Mouse (Mus musculus): ENCODE data around the gene Ptprk. TPM values are rescaled to one million over a fixed set of nuclear protein-coding genes. Genes with fewer than 3 reads are reported as not detected.
A peak's percentile ranks its signal among the peaks of the same experiment; 100 is the strongest.

Ptprk gene
- polyA plus RNA-seq (2014; fragmentation: Nextera tagmentation; extraction: Ambion mirVana): 26.2 and 27.2 TPM in 2 replicates

GRCm38 (mm10) chr10:28074653-28075451 is at the start of gene Ptprk:
Gene Ptprk, plus strand, starts transcription at chr10:28074820.
- Histone ChIP-seq H3K36me3 (ENCODE audit: control insufficient read depth, insufficient read depth, low read length) (no peaks in the 10 kb centered on the region), H3K9ac (ENCODE audit: low read length) (peak within 1 kb of the TSS; percentile 93), H3K4me1 (ENCODE audit: control insufficient read depth, insufficient read depth, low read length) (0 out of 2 replicates have a peak, but pooled peaks cover 4% of the 10 kb centered on the region), H3K27ac (ENCODE audit: low read depth, low read length) (peak within 1 kb of the TSS; percentile 87), H3K9me3 (ENCODE audit: control insufficient read depth, low read length) (no peaks in the 10 kb centered on the region), H3K4me3 (ENCODE audit: low read depth, low read length) (peak within 1 kb of the TSS; percentile 70), H3K27me3 (ENCODE audit: control insufficient read depth, insufficient read depth, low read length) (no peaks in the 10 kb centered on the region), H3K4me2 (ENCODE audit: low read depth) (peak within 1 kb of the TSS; percentile 72)
- WGBS: under 1% methylated on average over 65 of the region's 77 CpGs
- ATAC-seq (ENCODE audit: insufficient read depth, low FRiP score, low TSS enrichment) (peak; percentile 98), DNase-seq (ENCODE audit: low spot score) (peak; percentile 95)

GRCm38 (mm10) chr10:28027791-28028190 is 46.8 kb upstream of the Ptprk start:
- no peak for DNase-seq (ENCODE audit: low spot score)
- H3K4me3 ChIP-seq (ENCODE audit: low read depth, low read length): no peak overlapping the region
- H3K4me1 ChIP-seq (ENCODE audit: control insufficient read depth, insufficient read depth, low read length): no peaks in the 10 kb centered on the region
- no peaks in the 10 kb centered on the region for H3K36me3 ChIP-seq (ENCODE audit: control insufficient read depth, insufficient read depth, low read length)
- 67% methylated on average over 2 of the region's 2 CpGs for WGBS
- H3K9me3 ChIP-seq (ENCODE audit: control insufficient read depth, low read length): no peaks in the 10 kb centered on the region
- H3K27me3 ChIP-seq (ENCODE audit: control insufficient read depth, insufficient read depth, low read length): no peaks in the 10 kb centered on the region
- H3K9ac ChIP-seq (ENCODE audit: low read length): no peak overlapping the region
- ATAC-seq (ENCODE audit: insufficient read depth, low FRiP score, low TSS enrichment): no peak
- no peak overlapping the region for H3K4me2 ChIP-seq (ENCODE audit: low read depth)
- H3K27ac ChIP-seq (ENCODE audit: low read depth, low read length): no peak overlapping the region

GRCm38 (mm10) chr10:28036456-28036855 is 38.2 kb upstream of the Ptprk start:
- Histone ChIP-seq H3K4me3 (ENCODE audit: low read depth, low read length) (no peak overlapping the region), H3K4me2 (ENCODE audit: low read depth) (no peak overlapping the region), H3K27ac (ENCODE audit: low read depth, low read length) (no peak overlapping the region), H3K9ac (ENCODE audit: low read length) (no peak overlapping the region), H3K4me1 (ENCODE audit: control insufficient read depth, insufficient read depth, low read length) (no peaks in the 10 kb centered on the region), H3K36me3 (ENCODE audit: control insufficient read depth, insufficient read depth, low read length) (no peaks in the 10 kb centered on the region), H3K9me3 (ENCODE audit: control insufficient read depth, low read length) (no peaks in the 10 kb centered on the region), H3K27me3 (ENCODE audit: control insufficient read depth, insufficient read depth, low read length) (no peaks in the 10 kb centered on the region)
- WGBS: 92% methylated on average over 1 of the region's 1 CpGs
- no peak for ATAC-seq (ENCODE audit: insufficient read depth, low FRiP score, low TSS enrichment)
- DNase-seq (ENCODE audit: low spot score): no peak

GRCm38 (mm10) chr10:28054764-28055163 is 19.9 kb upstream of the Ptprk start:
- no peaks in the 10 kb centered on the region for H3K36me3 ChIP-seq (ENCODE audit: control insufficient read depth, insufficient read depth, low read length)
- no peaks in the 10 kb centered on the region for H3K4me1 ChIP-seq (ENCODE audit: control insufficient read depth, insufficient read depth, low read length)
- H3K4me2 ChIP-seq (ENCODE audit: low read depth): no peak overlapping the region
- no peak for DNase-seq (ENCODE audit: low spot score)
- no peaks in the 10 kb centered on the region for H3K9me3 ChIP-seq (ENCODE audit: control insufficient read depth, low read length)
- H3K4me3 ChIP-seq (ENCODE audit: low read depth, low read length): no peak overlapping the region
- no peak for ATAC-seq (ENCODE audit: insufficient read depth, low FRiP score, low TSS enrichment)
- H3K27me3 ChIP-seq (ENCODE audit: control insufficient read depth, insufficient read depth, low read length): no peaks in the 10 kb centered on the region
- 72% methylated on average over 4 of the region's 4 CpGs for WGBS
- H3K9ac ChIP-seq (ENCODE audit: low read length): no peak overlapping the region
- H3K27ac ChIP-seq (ENCODE audit: low read depth, low read length): no peak overlapping the region

GRCm38 (mm10) chr10:28059222-28059621 is 15.4 kb upstream of the Ptprk start:
- no peak overlapping the region for H3K4me2 ChIP-seq (ENCODE audit: low read depth)
- H3K36me3 ChIP-seq (ENCODE audit: control insufficient read depth, insufficient read depth, low read length): no peaks in the 10 kb centered on the region
- no peaks in the 10 kb centered on the region for H3K4me1 ChIP-seq (ENCODE audit: control insufficient read depth, insufficient read depth, low read length)
- H3K27me3 ChIP-seq (ENCODE audit: control insufficient read depth, insufficient read depth, low read length): no peaks in the 10 kb centered on the region
- no peak overlapping the region for H3K4me3 ChIP-seq (ENCODE audit: low read depth, low read length)
- no peak overlapping the region for H3K9ac ChIP-seq (ENCODE audit: low read length)
- H3K27ac ChIP-seq (ENCODE audit: low read depth, low read length): no peak overlapping the region
- ATAC-seq (ENCODE audit: insufficient read depth, low FRiP score, low TSS enrichment) (no peak), DNase-seq (ENCODE audit: low spot score) (no peak)
- WGBS: 91% methylated on average over 1 of the region's 1 CpGs
- no peaks in the 10 kb centered on the region for H3K9me3 ChIP-seq (ENCODE audit: control insufficient read depth, low read length)

GRCm38 (mm10) chr10:28067997-28068396 is 6.6 kb upstream of the Ptprk start:
- no peak overlapping the region for H3K4me3 ChIP-seq (ENCODE audit: low read depth, low read length)
- 92% methylated on average over 5 of the region's 5 CpGs for WGBS
- no peak overlapping the region for H3K4me2 ChIP-seq (ENCODE audit: low read depth)
- no peak overlapping the region for H3K27ac ChIP-seq (ENCODE audit: low read depth, low read length)
- no peaks in the 10 kb centered on the region for H3K27me3 ChIP-seq (ENCODE audit: control insufficient read depth, insufficient read depth, low read length)
- DNase-seq (ENCODE audit: low spot score) (no peak), ATAC-seq (ENCODE audit: insufficient read depth, low FRiP score, low TSS enrichment) (no peak)
- no peaks in the 10 kb centered on the region for H3K9me3 ChIP-seq (ENCODE audit: control insufficient read depth, low read length)
- no peaks in the 10 kb centered on the region for H3K36me3 ChIP-seq (ENCODE audit: control insufficient read depth, insufficient read depth, low read length)
- H3K4me1 ChIP-seq (ENCODE audit: control insufficient read depth, insufficient read depth, low read length): no peaks in the 10 kb centered on the region
- no peak overlapping the region for H3K9ac ChIP-seq (ENCODE audit: low read length)

- under 1% methylated on average over 26 of the region's 26 CpGs for WGBS
- no peaks in the 10 kb centered on the region for H3K9me3 ChIP-seq (ENCODE audit: control insufficient read depth, low read length)
- peak overlapping the region; percentile 87 for H3K27ac ChIP-seq (ENCODE audit: low read depth, low read length)
- 0 out of 2 replicates have a peak, but pooled peaks cover 4% of the 10 kb centered on the region for H3K4me1 ChIP-seq (ENCODE audit: control insufficient read depth, insufficient read depth, low read length)
- no peaks in the 10 kb centered on the region for H3K27me3 ChIP-seq (ENCODE audit: control insufficient read depth, insufficient read depth, low read length)
- peak overlapping the region; percentile 70 for H3K4me3 ChIP-seq (ENCODE audit: low read depth, low read length)
- DNase-seq (ENCODE audit: low spot score) (no peak), ATAC-seq (ENCODE audit: insufficient read depth, low FRiP score, low TSS enrichment) (peak; percentile 20; the same call in 1 of the 2 replicates)
- H3K9ac ChIP-seq (ENCODE audit: low read length): peak overlapping the region; percentile 93
- no peaks in the 10 kb centered on the region for H3K36me3 ChIP-seq (ENCODE audit: control insufficient read depth, insufficient read depth, low read length)
- H3K4me2 ChIP-seq (ENCODE audit: low read depth): peak overlapping the region; percentile 72
Observed at GRCm38 (mm10) chr10:28073991-28074652, 498 bp upstream of the Ptprk start.

GRCm38 (mm10) chr10:28075491-28076035 is 943 bp downstream of the Ptprk start:
- Histone ChIP-seq H3K27ac (ENCODE audit: low read depth, low read length) (0 out of 2 replicates have a peak overlapping the region, but pooled peaks have one; percentile 27), H3K27me3 (ENCODE audit: control insufficient read depth, insufficient read depth, low read length) (no peaks in the 10 kb centered on the region), H3K4me1 (ENCODE audit: control insufficient read depth, insufficient read depth, low read length) (0 out of 2 replicates have a peak, but pooled peaks cover 4% of the 10 kb centered on the region), H3K9ac (ENCODE audit: low read length) (peak overlapping the region; percentile 93), H3K9me3 (ENCODE audit: control insufficient read depth, low read length) (no peaks in the 10 kb centered on the region), H3K4me3 (ENCODE audit: low read depth, low read length) (peak overlapping the region; percentile 70), H3K36me3 (ENCODE audit: control insufficient read depth, insufficient read depth, low read length) (no peaks in the 10 kb centered on the region), H3K4me2 (ENCODE audit: low read depth) (peak overlapping the region; percentile 72)
- WGBS: under 1% methylated on average over 22 of the region's 22 CpGs
- DNase-seq (ENCODE audit: low spot score) (peak; percentile 62), ATAC-seq (ENCODE audit: insufficient read depth, low FRiP score, low TSS enrichment) (no peak)
